Mouse (Mus musculus): ENCODE results near the gene Crip2.

Gene Crip2

GRCm38 (mm10) chr12:113185442-113186291 is 45.6 kb downstream of the Crip2 start, which contains the start of gene Tmem121:
TSS of gene Tmem121 (plus strand) at chr12:113185930.
- DNase-seq (ENCODE audit: low spot score in 2 of 2) = peak in 1 of 2 experiments; percentile 37

GRCm38 (mm10) chr12:113186326-113187010 is 46.4 kb downstream of the Crip2 start:
- no peak for DNase-seq (ENCODE audit: low spot score in 2 of 2)

GRCm38 (mm10) chr12:113187011-113187375 is 47.0 kb downstream of the Crip2 start:
- no peak for DNase-seq (ENCODE audit: low spot score in 2 of 2)

- peak; percentile 77 to 89 for DNase-seq (ENCODE audit: low spot score in 2 of 2)
Measured at GRCm38 (mm10) chr12:113187584-113188295, 47.7 kb downstream of the Crip2 start.

- peak in 1 of 2 experiments; percentile 26 for DNase-seq (ENCODE audit: low spot score in 2 of 2)
Measured at GRCm38 (mm10) chr12:113188349-113189055, 48.5 kb downstream of the Crip2 start.

GRCm38 (mm10) chr12:113193423-113193822 is 53.4 kb downstream of the Crip2 start:
- DNase-seq (ENCODE audit: low spot score in 2 of 2) = no peak
